Mouse (Mus musculus) heart, adult 2 months (tissue): ENCODE measurements around the gene Celf2. TPM values are rescaled to one million over a fixed set of nuclear protein-coding genes. Genes with fewer than 3 reads are reported as not detected.

ENCODE experiments used
- DNase-seq, 2 experiments: peaks; one replicate each; pipeline ENCODE4 v3.0.0; 2021
- H3K27ac ChIP-seq: fragments of 200-600 bp; 2 replicates; pipeline ENCODE4 v1.8.1; 2022
- H3K27me3 ChIP-seq: fragments of 200-500 bp; 2 replicates; pipeline ENCODE4 v1.6.1; 2012; ENCODE audit warnings: mild to moderate bottlenecking, low read length, inconsistent platforms, mixed read lengths; ENCODE audit not compliant: control insufficient read depth, insufficient read depth
- H3K36me3 ChIP-seq: fragments of 200-500 bp; 2 replicates; pipeline ENCODE4 v1.6.1; 2012; ENCODE audit warnings: low read length, inconsistent platforms; ENCODE audit not compliant: control insufficient read depth, insufficient read depth
- H3K4me1 ChIP-seq: fragments of 200-500 bp; 2 replicates; pipeline ENCODE4 v1.6.1; 2011; ENCODE audit warnings: low read length; ENCODE audit not compliant: control insufficient read depth, insufficient read depth
- H3K4me3 ChIP-seq: fragments of 200-600 bp; 2 replicates; pipeline ENCODE4 v1.8.1; 2022
- H3K79me2 ChIP-seq: fragments of 200-500 bp; replicated peaks from 2 replicates; pipeline ENCODE4 v1.6.1; 2012; ENCODE audit warnings: mild to moderate bottlenecking, inconsistent platforms, low read length, moderate library complexity, mixed read lengths; ENCODE audit not compliant: control insufficient read depth, insufficient read depth
- H3K9ac ChIP-seq: fragments of 200-500 bp; 2 replicates; pipeline ENCODE4 v1.6.1; 2012; ENCODE audit warnings: low read depth, mild to moderate bottlenecking, control low read depth, inconsistent platforms, low read length, mixed read lengths
- CTCF ChIP-seq: fragments of 200-600 bp; IDR thresholded peaks from 2 replicates; pipeline ENCODE4 v1.8.1; 2022; ENCODE audit warnings: antibody characterized with exemption, mild to moderate bottlenecking, moderate library complexity
- EP300 ChIP-seq: fragments of 200-500 bp; IDR thresholded peaks from 2 replicates; pipeline ENCODE4 v1.6.1; 2011; ENCODE audit warnings: low read depth, low read length, control low read depth; ENCODE audit not compliant: insufficient read depth
- POLR2A ChIP-seq: fragments of 200-500 bp; IDR thresholded peaks from 2 replicates; pipeline ENCODE4 v1.6.1; 2011; ENCODE audit warnings: mild to moderate bottlenecking, low read depth, low read length, control low read depth; ENCODE audit not compliant: insufficient read depth
- WGBS: fragments of 180-500 bp; shearing (Covaris S2); methylation state at CpG from one replicate; pipeline ENCODE4 v1.1.7; 2018; 5-methylcytosine and 5-hydroxymethylcytosine counted together
- intact Hi-C: fragments of 180-260 bp; cut with DNase I; formaldehyde crosslinking; loops from one replicate; pipeline ENCODE4 v1.15.1; 2025
- polyA plus RNA-seq: library from polyadenylated mRNA; depleted of rRNA; stranded (reverse); fragments of >200 nt; gene quantifications from 2 replicates; pipeline ENCODE4 v1.2.3, GENCODE M21; 2012
- total RNA-seq, 2 experiments: library from RNA; stranded (reverse); gene quantifications; 2 replicates each; pipeline ENCODE4 v1.2.3; 2021

Celf2 gene
- total and polyA plus RNA-seq, 3 experiments, result 38.1 to 63.9 (median 56.7) TPM

- DNase-seq, result no peak
- Histone ChIP-seq H3K79me2 (no peaks in the 10 kb centered on the region), H3K4me1 (0 out of 2 replicates have a peak, but pooled peaks cover 3% of the 10 kb centered on the region), H3K27ac (no peak overlapping the region), H3K27me3 (no peaks in the 10 kb centered on the region), H3K9ac (no peak overlapping the region), H3K4me3 (no peak overlapping the region), H3K36me3 (no peaks in the 10 kb centered on the region)
- TF ChIP-seq POLR2A (no peak), EP300 (no peak), CTCF (no peak)
- WGBS, result 71% methylated on average over 7 of the region's 7 CpGs
- intact Hi-C loops, result no loop called here
Measured at GRCm38 (mm10) chr2:6705475-6705874, 803.9 kb downstream of the Celf2 start.

GRCm38 (mm10) chr2:6704804-6705203, 804.6 kb downstream of the Celf2 start:
- WGBS, result 54% methylated on average over 1 of the region's 1 CpGs
- Histone ChIP-seq H3K27me3 (no peaks in the 10 kb centered on the region), H3K4me3 (no peak overlapping the region), H3K79me2 (no peaks in the 10 kb centered on the region), H3K27ac (no peak overlapping the region), H3K4me1 (0 out of 2 replicates have a peak, but pooled peaks cover 3% of the 10 kb centered on the region), H3K9ac (no peak overlapping the region), H3K36me3 (no peaks in the 10 kb centered on the region)
- no peak for DNase-seq
- no peak for TF ChIP-seq EP300
- TF ChIP-seq CTCF, result no peak
- no peak for TF ChIP-seq POLR2A
- intact Hi-C loops, result no loop called here

GRCm38 (mm10) chr2:6704342-6704741, 805.0 kb downstream of the Celf2 start:
- no peak for DNase-seq
- Histone ChIP-seq H3K4me3 (no peak overlapping the region), H3K79me2 (no peaks in the 10 kb centered on the region), H3K4me1 (0 out of 2 replicates have a peak, but pooled peaks cover 3% of the 10 kb centered on the region), H3K27ac (no peak overlapping the region), H3K36me3 (no peaks in the 10 kb centered on the region), H3K27me3 (no peaks in the 10 kb centered on the region), H3K9ac (no peak overlapping the region)
- TF ChIP-seq POLR2A (no peak), CTCF (no peak), EP300 (no peak)
- intact Hi-C loops, result no loop called here
- WGBS, result 77% methylated on average over 7 of the region's 7 CpGs

GRCm38 (mm10) chr2:6696326-6696725, 813.0 kb downstream of the Celf2 start:
- H3K27me3 ChIP-seq, result no peaks in the 10 kb centered on the region
- H3K9ac ChIP-seq, result no peak overlapping the region
- no peaks in the 10 kb centered on the region; the same call in 1 of the 2 replicates for H3K79me2 ChIP-seq
- intact Hi-C loops, result no loop called here
- H3K36me3 ChIP-seq, result peaks cover 2% of the 10 kb centered on the region
- WGBS, result 82% methylated on average over 1 of the region's 1 CpGs
- TF ChIP-seq EP300 (no peak), CTCF (no peak), POLR2A (no peak)
- H3K27ac ChIP-seq, result no peak overlapping the region
- no peak for DNase-seq
- H3K4me3 ChIP-seq, result no peak overlapping the region
- peaks cover 3% of the 10 kb centered on the region; the same call in 1 of the 2 replicates for H3K4me1 ChIP-seq

GRCm38 (mm10) chr2:6695353-6695951, 813.9 kb downstream of the Celf2 start:
- no peak overlapping the region for H3K9ac ChIP-seq
- no peaks in the 10 kb centered on the region for H3K27me3 ChIP-seq
- H3K4me3 ChIP-seq, result no peak overlapping the region
- no peaks in the 10 kb centered on the region; the same call in 1 of the 2 replicates for H3K79me2 ChIP-seq
- peaks cover 3% of the 10 kb centered on the region; the same call in 1 of the 2 replicates for H3K4me1 ChIP-seq
- TF ChIP-seq EP300 (no peak), CTCF (no peak), POLR2A (no peak)
- 33% methylated on average over 4 of the region's 4 CpGs for WGBS
- H3K27ac ChIP-seq, result no peak overlapping the region
- H3K36me3 ChIP-seq, result peaks cover 2% of the 10 kb centered on the region
- no peak for DNase-seq
- intact Hi-C loops, result no loop called here

GRCm38 (mm10) chr2:6689689-6690088, 819.7 kb downstream of the Celf2 start:
- intact Hi-C loops, result no loop called here
- H3K9ac ChIP-seq, result no peak overlapping the region
- no peaks in the 10 kb centered on the region for H3K36me3 ChIP-seq
- TF ChIP-seq POLR2A (no peak), EP300 (no peak), CTCF (no peak)
- H3K4me3 ChIP-seq, result no peak overlapping the region
- H3K27ac ChIP-seq, result no peak overlapping the region
- no peaks in the 10 kb centered on the region for H3K4me1 ChIP-seq
- peaks cover 2% of the 10 kb centered on the region; the same call in 1 of the 2 replicates for H3K79me2 ChIP-seq
- WGBS, result 76% methylated on average over 2 of the region's 2 CpGs
- DNase-seq, result no peak
- no peaks in the 10 kb centered on the region for H3K27me3 ChIP-seq
